Mouse (Mus musculus): Measurements from ENCODE around the gene Tomm20. TPM values are rescaled to one million over a fixed set of nuclear protein-coding genes. Genes with fewer than 3 reads are reported as not detected.

Gene Tomm20
- polyA plus RNA-seq, 1 experiment, result 40.7 TPM

- TF ChIP-seq TAL1 (IDR thresholded peaks at IDR 0.05; ENCODE audit: low read length), result no peak
- TF ChIP-seq GATA1 (IDR thresholded peaks at IDR 0.05; ENCODE audit: low read length), result no peak
- H3K9me3 ChIP-seq (ENCODE audit: control insufficient read depth, low read length), result no peaks in the 10 kb centered on the region
- no peaks in the 10 kb centered on the region for H3K27me3 ChIP-seq (ENCODE audit: control insufficient read depth)
- H3K4me1 ChIP-seq (ENCODE audit: control insufficient read depth), result peaks cover 2% of the 10 kb centered on the region; the same call in 1 of the 2 replicates
- H3K36me3 ChIP-seq (ENCODE audit: control insufficient read depth), result no peaks in the 10 kb centered on the region
- no peak overlapping the region for H3K4me3 ChIP-seq (replicated peaks)
Measured at GRCm38 (mm10) chr8:126907374-126907773, 38.3 kb downstream of the Tomm20 start.

GRCm38 (mm10) chr8:126905387-126905786 lies 40.3 kb downstream of the Tomm20 start:
- TF ChIP-seq TAL1 (IDR thresholded peaks at IDR 0.05; ENCODE audit: low read length) (no peak), GATA1 (IDR thresholded peaks at IDR 0.05; ENCODE audit: low read length) (no peak)
- Histone ChIP-seq H3K4me3 (replicated peaks) (no peak overlapping the region), H3K27me3 (ENCODE audit: control insufficient read depth) (no peaks in the 10 kb centered on the region), H3K4me1 (ENCODE audit: control insufficient read depth) (peaks cover 2% of the 10 kb centered on the region; the same call in 1 of the 2 replicates), H3K9me3 (ENCODE audit: control insufficient read depth, low read length) (no peaks in the 10 kb centered on the region), H3K36me3 (ENCODE audit: control insufficient read depth) (no peaks in the 10 kb centered on the region)

GRCm38 (mm10) chr8:126903927-126904326 lies 41.7 kb downstream of the Tomm20 start:
- TF ChIP-seq GATA1 (IDR thresholded peaks at IDR 0.05; ENCODE audit: low read length) (no peak), TAL1 (IDR thresholded peaks at IDR 0.05; ENCODE audit: low read length) (no peak)
- Histone ChIP-seq H3K27me3 (ENCODE audit: control insufficient read depth) (no peaks in the 10 kb centered on the region), H3K4me3 (replicated peaks) (no peak overlapping the region), H3K4me1 (ENCODE audit: control insufficient read depth) (peaks cover 4% of the 10 kb centered on the region; the same call in 1 of the 2 replicates), H3K36me3 (ENCODE audit: control insufficient read depth) (no peaks in the 10 kb centered on the region), H3K9me3 (ENCODE audit: control insufficient read depth, low read length) (no peaks in the 10 kb centered on the region)

- Histone ChIP-seq H3K4me1 (ENCODE audit: control insufficient read depth) (peaks cover 4% of the 10 kb centered on the region; the same call in 1 of the 2 replicates), H3K9me3 (ENCODE audit: control insufficient read depth, low read length) (no peaks in the 10 kb centered on the region), H3K27me3 (ENCODE audit: control insufficient read depth) (no peaks in the 10 kb centered on the region), H3K4me3 (replicated peaks) (no peak overlapping the region), H3K36me3 (ENCODE audit: control insufficient read depth) (no peaks in the 10 kb centered on the region)
- TF ChIP-seq TAL1 (IDR thresholded peaks at IDR 0.05; ENCODE audit: low read length) (no peak), GATA1 (IDR thresholded peaks at IDR 0.05; ENCODE audit: low read length) (no peak)
Measured at GRCm38 (mm10) chr8:126903224-126903895, 42.3 kb downstream of the Tomm20 start.

DNA sequence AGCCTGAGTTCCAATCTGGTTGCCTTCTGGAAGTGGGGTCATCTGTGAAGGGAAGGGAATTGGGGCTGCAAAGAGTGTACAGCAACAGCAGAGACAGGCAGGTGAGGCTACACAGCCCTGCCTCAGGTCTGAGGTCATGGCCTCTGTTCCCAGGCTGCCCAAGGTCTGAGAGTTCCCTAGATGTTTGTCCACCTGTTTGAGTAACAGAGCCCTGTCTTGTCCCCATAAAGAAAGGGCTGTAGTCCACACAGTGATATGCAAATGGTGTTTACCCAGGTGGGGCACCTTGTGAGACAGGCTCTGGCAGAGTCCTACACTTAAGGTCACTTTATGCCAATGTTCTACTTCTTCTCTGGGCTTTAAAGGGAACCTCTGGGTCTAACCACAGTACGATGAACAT lies 44.0 kb downstream of the Tomm20 start:
- Histone ChIP-seq H3K4me1 (ENCODE audit: control insufficient read depth) (peaks cover 4% of the 10 kb centered on the region; the same call in 1 of the 2 replicates), H3K4me3 (replicated peaks) (no peak overlapping the region), H3K36me3 (ENCODE audit: control insufficient read depth) (no peaks in the 10 kb centered on the region), H3K27me3 (ENCODE audit: control insufficient read depth) (no peaks in the 10 kb centered on the region), H3K9me3 (ENCODE audit: control insufficient read depth, low read length) (no peaks in the 10 kb centered on the region)
- TF ChIP-seq TAL1 (IDR thresholded peaks at IDR 0.05; ENCODE audit: low read length) (no peak), GATA1 (IDR thresholded peaks at IDR 0.05; ENCODE audit: low read length) (no peak)

- no peaks in the 10 kb centered on the region for H3K9me3 ChIP-seq (ENCODE audit: control insufficient read depth, low read length)
- no peak overlapping the region for H3K4me3 ChIP-seq (replicated peaks)
- H3K36me3 ChIP-seq (ENCODE audit: control insufficient read depth), result no peaks in the 10 kb centered on the region
- TF ChIP-seq GATA1 (IDR thresholded peaks at IDR 0.05; ENCODE audit: low read length), result no peak
- no peak for TF ChIP-seq TAL1 (IDR thresholded peaks at IDR 0.05; ENCODE audit: low read length)
- peaks cover 4% of the 10 kb centered on the region; the same call in 1 of the 2 replicates for H3K4me1 ChIP-seq (ENCODE audit: control insufficient read depth)
- H3K27me3 ChIP-seq (ENCODE audit: control insufficient read depth), result no peaks in the 10 kb centered on the region
Measured at GRCm38 (mm10) chr8:126901049-126901448, 44.6 kb downstream of the Tomm20 start.

DNA sequence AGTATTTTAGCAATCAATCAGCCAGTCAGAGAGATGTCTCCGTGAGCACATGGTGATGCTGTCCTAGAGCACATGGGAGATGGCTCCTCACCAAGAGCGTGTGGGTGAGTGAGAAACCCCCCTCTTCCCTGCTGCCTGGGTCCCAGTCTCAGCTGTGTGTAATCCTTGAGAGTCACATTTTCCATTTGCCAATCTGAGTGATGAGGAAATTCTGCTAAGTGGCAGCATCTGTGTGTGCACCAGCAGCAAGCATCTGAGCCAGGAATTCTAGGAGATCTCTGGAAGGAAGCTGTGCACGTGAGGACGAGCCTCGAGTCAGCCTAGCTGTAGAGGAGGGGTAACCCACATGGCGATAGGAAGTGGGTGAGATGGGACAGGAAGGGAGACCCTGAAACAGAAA lies 50.5 kb downstream of the Tomm20 start:
- H3K4me1 ChIP-seq (ENCODE audit: control insufficient read depth), result peaks cover 2% of the 10 kb centered on the region; the same call in 1 of the 2 replicates
- no peak overlapping the region for H3K4me3 ChIP-seq (replicated peaks)
- no peaks in the 10 kb centered on the region for H3K36me3 ChIP-seq (ENCODE audit: control insufficient read depth)
- TF ChIP-seq TAL1 (IDR thresholded peaks at IDR 0.05; ENCODE audit: low read length), result no peak
- TF ChIP-seq GATA1 (IDR thresholded peaks at IDR 0.05; ENCODE audit: low read length), result no peak
- no peaks in the 10 kb centered on the region for H3K27me3 ChIP-seq (ENCODE audit: control insufficient read depth)
- H3K9me3 ChIP-seq (ENCODE audit: control insufficient read depth, low read length), result peaks cover 8% of the 10 kb centered on the region; the same call in 1 of the 2 replicates

GRCm38 (mm10) chr8:126887639-126888006 lies 58.0 kb downstream of the Tomm20 start:
- no peak overlapping the region for H3K4me3 ChIP-seq (replicated peaks)
- H3K36me3 ChIP-seq (ENCODE audit: control insufficient read depth), result no peaks in the 10 kb centered on the region
- H3K27me3 ChIP-seq (ENCODE audit: control insufficient read depth), result no peaks in the 10 kb centered on the region
- TF ChIP-seq TAL1 (IDR thresholded peaks at IDR 0.05; ENCODE audit: low read length) (no peak), GATA1 (IDR thresholded peaks at IDR 0.05; ENCODE audit: low read length) (no peak)
- peaks cover 8% of the 10 kb centered on the region; the same call in 1 of the 2 replicates for H3K9me3 ChIP-seq (ENCODE audit: control insufficient read depth, low read length)
- H3K4me1 ChIP-seq (ENCODE audit: control insufficient read depth), result no peaks in the 10 kb centered on the region; the same call in 1 of the 2 replicates

DNA sequence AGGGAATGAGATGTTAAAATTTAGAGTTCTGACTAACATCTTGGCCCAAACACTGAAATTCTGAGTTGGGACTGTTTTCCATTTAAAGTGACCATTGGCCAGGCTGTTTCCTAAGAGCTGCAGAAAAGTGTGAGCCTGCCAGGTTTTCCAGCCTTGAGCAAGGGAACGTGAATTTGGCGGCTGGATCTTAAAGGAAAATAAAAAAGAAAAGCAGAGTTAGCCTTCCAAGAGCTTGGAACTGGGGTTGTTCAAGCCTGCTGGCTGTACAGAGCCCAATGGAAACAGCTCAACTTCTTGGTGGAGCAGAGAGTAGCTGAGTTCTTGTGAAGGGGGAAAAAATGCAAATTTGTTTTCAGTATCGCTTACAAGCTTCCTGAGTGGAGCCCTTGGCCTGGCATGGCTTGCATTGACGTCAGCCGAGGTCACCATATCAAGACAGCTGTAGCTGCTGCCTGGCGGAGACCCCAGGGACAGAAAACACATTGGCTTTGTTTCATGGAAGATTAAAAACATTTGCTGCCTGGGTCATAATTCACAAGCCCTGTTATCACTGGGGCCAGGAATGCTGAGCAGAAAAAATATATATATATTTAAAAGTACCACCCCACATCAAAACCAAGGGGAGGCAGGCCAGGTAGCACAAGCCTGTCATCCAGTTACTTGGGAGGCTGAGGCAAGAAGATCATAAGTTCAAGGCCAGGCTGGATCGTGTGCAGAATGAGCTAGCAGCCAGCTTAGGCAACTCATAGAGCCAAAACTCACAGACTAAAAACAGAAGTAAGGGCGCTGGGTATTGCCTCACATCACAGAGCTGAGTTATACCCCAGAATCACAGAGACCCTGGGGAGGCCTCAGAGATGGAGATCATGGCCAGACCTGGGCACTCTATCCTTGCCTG lies 58.7 kb downstream of the Tomm20 start:
- TF ChIP-seq TAL1 (IDR thresholded peaks at IDR 0.05; ENCODE audit: low read length), result no peak
- no peak for TF ChIP-seq GATA1 (IDR thresholded peaks at IDR 0.05; ENCODE audit: low read length)
- Histone ChIP-seq H3K9me3 (ENCODE audit: control insufficient read depth, low read length) (peaks cover 8% of the 10 kb centered on the region; the same call in 1 of the 2 replicates), H3K4me3 (replicated peaks) (no peak overlapping the region), H3K36me3 (ENCODE audit: control insufficient read depth) (no peaks in the 10 kb centered on the region), H3K27me3 (ENCODE audit: control insufficient read depth) (no peaks in the 10 kb centered on the region), H3K4me1 (ENCODE audit: control insufficient read depth) (no peaks in the 10 kb centered on the region; the same call in 1 of the 2 replicates)

Measured in erythroblast, embryonic 14.5 days (primary cell).